Mouse (Mus musculus) adrenal gland, postnatal 14 days (tissue): ENCODE data around the gene Agpat1. TPM values are rescaled to one million over a fixed set of nuclear protein-coding genes. Genes with fewer than 3 reads are reported as not detected.

Source experiments
- DNase-seq: peaks from one replicate; pipeline ENCODE4 v3.0.0; 2021; ENCODE audit warnings: mixed read lengths
- total RNA-seq: library from RNA; stranded (reverse); gene quantifications from 2 replicates; pipeline ENCODE4 v1.2.3, GENCODE M21; 2021

Agpat1 gene
- total RNA-seq, 1 experiment from 2014 or later = 101 TPM

GRCm38 (mm10) chr17:34635671-34636070 is 31.6 kb downstream of the Agpat1 start:
- peak; percentile 29 for DNase-seq

- DNase-seq = no peak
Measured at GRCm38 (mm10) chr17:34637459-34637858, 33.4 kb downstream of the Agpat1 start.

- no peak for DNase-seq
Measured at GRCm38 (mm10) chr17:34639461-34640255, 35.6 kb downstream of the Agpat1 start.

- DNase-seq = peak; percentile 65
Measured at GRCm38 (mm10) chr17:34640778-34641601, 36.9 kb downstream of the Agpat1 start.

GRCm38 (mm10) chr17:34641945-34642344 is 37.9 kb downstream of the Agpat1 start:
- no peak for DNase-seq

- no peak for DNase-seq
Measured at GRCm38 (mm10) chr17:34643379-34643778, 39.3 kb downstream of the Agpat1 start.

- no peak for DNase-seq
Measured at GRCm38 (mm10) chr17:34643944-34644343, 39.9 kb downstream of the Agpat1 start.

GRCm38 (mm10) chr17:34644608-34645007 is 40.5 kb downstream of the Agpat1 start, which contains the start of gene Fkbpl:
Gene Fkbpl, plus strand, starts transcription at chr17:34644764.
- DNase-seq = peak; percentile 96

- no peak for DNase-seq
Measured at GRCm38 (mm10) chr17:34645256-34645829, 41.3 kb downstream of the Agpat1 start.

- no peak for DNase-seq
Measured at GRCm38 (mm10) chr17:34645831-34646511, 41.9 kb downstream of the Agpat1 start.

GRCm38 (mm10) chr17:34646906-34647787 is 43.1 kb downstream of the Agpat1 start, which contains the start of gene Atf6b:
Gene Atf6b, plus strand, starts transcription at chr17:34647146.
- peak; percentile 98 for DNase-seq

- no peak for DNase-seq
Measured at GRCm38 (mm10) chr17:34648141-34648890, 44.3 kb downstream of the Agpat1 start.

GRCm38 (mm10) chr17:34649106-34649864 is 45.2 kb downstream of the Agpat1 start:
- DNase-seq = no peak

GRCm38 (mm10) chr17:34650781-34651180 is 46.7 kb downstream of the Agpat1 start:
- no peak for DNase-seq

- DNase-seq = peak; percentile 81
Measured at GRCm38 (mm10) chr17:34651507-34652221, 47.6 kb downstream of the Agpat1 start.

GRCm38 (mm10) chr17:34652546-34652945 is 48.5 kb downstream of the Agpat1 start:
- DNase-seq = no peak

- DNase-seq = no peak
Measured at GRCm38 (mm10) chr17:34652985-34653384, 48.9 kb downstream of the Agpat1 start.

GRCm38 (mm10) chr17:34653746-34654285 is 49.8 kb downstream of the Agpat1 start:
- peak; percentile 83 for DNase-seq
